Mouse (Mus musculus) bone marrow, adult 2 months (tissue): ENCODE data around the gene Map1lc3a.

Experiments
- CTCF ChIP-seq: fragments of 200-500 bp; IDR thresholded peaks from 2 replicates; pipeline ENCODE4 v1.5.1; 2011; ENCODE audit warnings: low read length, control low read depth; ENCODE audit not compliant: control insufficient read depth, insufficient read depth
- POLR2A ChIP-seq: fragments of 200-500 bp; IDR thresholded peaks from 2 replicates; pipeline ENCODE4 v1.6.1; 2011; ENCODE audit warnings: low read depth, mild to moderate bottlenecking, control low read depth, low read length, borderline replicate concordance; ENCODE audit not compliant: control insufficient read depth

GRCm38 (mm10) chr2:155277721-155278120, 1.6 kb downstream of the Map1lc3a start:
- TF ChIP-seq CTCF, result no peak
- no peak for TF ChIP-seq POLR2A
